Mouse (Mus musculus): ENCODE data around the gene Cep89.

DNA sequence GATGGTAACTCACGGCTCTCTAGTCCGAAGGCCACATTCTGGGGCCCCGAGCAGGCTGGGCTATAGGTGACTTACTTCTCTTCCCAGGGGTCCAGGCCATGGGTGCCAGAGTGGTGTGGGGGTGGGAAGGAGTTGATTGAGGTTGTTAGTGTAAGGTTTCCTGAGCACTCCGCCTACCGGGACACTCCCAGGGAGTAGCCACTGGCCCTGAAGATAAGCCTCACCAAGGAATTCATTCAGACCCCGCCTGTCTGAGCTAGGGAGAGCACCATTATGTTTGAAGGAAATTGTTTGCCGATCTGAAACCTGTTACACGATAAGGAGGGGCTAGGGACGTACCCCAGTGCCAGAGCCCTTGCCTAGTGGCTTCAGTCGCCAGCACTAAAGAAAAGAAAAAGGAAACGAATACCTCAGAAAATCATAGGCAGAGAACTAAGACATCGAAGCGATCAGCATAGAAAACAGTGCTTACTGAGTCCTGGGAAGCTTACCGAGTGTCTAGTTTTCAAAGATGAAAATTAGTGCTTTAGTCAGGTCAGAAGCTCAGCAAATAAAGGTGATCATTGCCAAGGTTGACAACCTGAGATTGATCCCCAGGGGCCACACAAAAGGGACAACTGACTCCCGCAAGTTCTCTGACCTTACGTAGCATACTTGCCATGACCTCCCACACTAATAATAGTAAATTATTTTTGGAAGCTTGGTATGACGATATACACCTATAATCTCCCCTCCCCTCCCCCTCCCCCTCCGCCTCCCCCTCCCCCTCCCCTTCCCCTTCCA is 48.7 kb upstream of the Cep89 start:
- TF ChIP-seq TAL1 (IDR thresholded peaks at IDR 0.05; ENCODE audit: low read length) (no peak), GATA1 (IDR thresholded peaks at IDR 0.05; ENCODE audit: low read length) (no peak)
